Mouse (Mus musculus): Measurements from ENCODE around the gene S100z.

Gene S100z

GRCm38 (mm10) chr13:95444824-95445223, 33.7 kb downstream of the S100z start, which contains the start of gene Crhbp:
TSS of gene Crhbp (minus strand) at chr13:95444924.
- no peak for DNase-seq (ENCODE audit: low read depth)

GRCm38 (mm10) chr13:95444291-95444690, 34.2 kb downstream of the S100z start:
- DNase-seq (ENCODE audit: low read depth): no peak

- no peak for DNase-seq (ENCODE audit: low read depth)
These were observed 34.9 kb downstream of the S100z start for GRCm38 (mm10) chr13:95443376-95444233.

GRCm38 (mm10) chr13:95442901-95443300, 35.6 kb downstream of the S100z start:
- DNase-seq (ENCODE audit: low read depth): no peak

- no peak for DNase-seq (ENCODE audit: low read depth)
These were observed 39.0 kb downstream of the S100z start for GRCm38 (mm10) chr13:95439569-95439968.

GRCm38 (mm10) chr13:95431760-95432159, 46.8 kb downstream of the S100z start:
- no peak for DNase-seq (ENCODE audit: low read depth)

GRCm38 (mm10) chr13:95427499-95427898, 51.0 kb downstream of the S100z start:
- no peak for DNase-seq (ENCODE audit: low read depth)
